Mouse (Mus musculus): Measurements from ENCODE around the gene Zfp580. TPM values are rescaled to one million over a fixed set of nuclear protein-coding genes. Genes with fewer than 3 reads are reported as not detected.
A peak's percentile ranks its signal among the peaks of the same experiment; 100 is the strongest.

Zfp580 gene
- polyA plus RNA-seq, 1 experiment, result 12.7 TPM

GRCm38 (mm10) chr7:5038940-5039339, 12.4 kb upstream of the Zfp580 start:
- no peaks in the 10 kb centered on the region for H3K36me3 ChIP-seq (ENCODE audit: control insufficient read depth, insufficient read depth, low read length)
- TF ChIP-seq CTCF (IDR thresholded peaks at IDR 0.05; ENCODE audit: extremely low read depth, insufficient read depth, insufficient read length, insufficient replicate concordance), result no peak
- no peak for TF ChIP-seq POLR2A (IDR thresholded peaks at IDR 0.05; ENCODE audit: low read depth, low read length)
- WGBS, result 27% methylated on average over 5 of the region's 5 CpGs
- no peak overlapping the region for H3K27ac ChIP-seq (ENCODE audit: insufficient read depth, low read length)
- no peaks in the 10 kb centered on the region for H3K27me3 ChIP-seq (ENCODE audit: control insufficient read depth, insufficient read depth, low read length)
- H3K4me1 ChIP-seq (ENCODE audit: control insufficient read depth, insufficient read depth, insufficient read length), result no peaks in the 10 kb centered on the region; the same call in 1 of the 2 replicates
- no peak for DNase-seq (ENCODE audit: low read depth in 1 of 2, low spot score in 2 of 2)
- H3K4me3 ChIP-seq (ENCODE audit: extremely low read depth, insufficient read depth, insufficient read length), result no peak overlapping the region

GRCm38 (mm10) chr7:5044981-5045380, 6.4 kb upstream of the Zfp580 start:
- Histone ChIP-seq H3K27me3 (ENCODE audit: control insufficient read depth, insufficient read depth, low read length) (no peaks in the 10 kb centered on the region), H3K36me3 (ENCODE audit: control insufficient read depth, insufficient read depth, low read length) (no peaks in the 10 kb centered on the region), H3K4me1 (ENCODE audit: control insufficient read depth, insufficient read depth, insufficient read length) (no peaks in the 10 kb centered on the region), H3K27ac (ENCODE audit: insufficient read depth, low read length) (no peak overlapping the region), H3K4me3 (ENCODE audit: extremely low read depth, insufficient read depth, insufficient read length) (no peak overlapping the region)
- WGBS, result 60% methylated on average over 2 of the region's 2 CpGs
- TF ChIP-seq CTCF (IDR thresholded peaks at IDR 0.05; ENCODE audit: extremely low read depth, insufficient read depth, insufficient read length, insufficient replicate concordance) (no peak), POLR2A (IDR thresholded peaks at IDR 0.05; ENCODE audit: low read depth, low read length) (no peak)
- no peak for DNase-seq (ENCODE audit: low read depth in 1 of 2, low spot score in 2 of 2)

- TF ChIP-seq POLR2A (IDR thresholded peaks at IDR 0.05; ENCODE audit: low read depth, low read length) (no peak), CTCF (IDR thresholded peaks at IDR 0.05; ENCODE audit: extremely low read depth, insufficient read depth, insufficient read length, insufficient replicate concordance) (no peak)
- Histone ChIP-seq H3K36me3 (ENCODE audit: control insufficient read depth, insufficient read depth, low read length) (no peaks in the 10 kb centered on the region), H3K27ac (ENCODE audit: insufficient read depth, low read length) (no peak overlapping the region), H3K4me1 (ENCODE audit: control insufficient read depth, insufficient read depth, insufficient read length) (no peaks in the 10 kb centered on the region), H3K27me3 (ENCODE audit: control insufficient read depth, insufficient read depth, low read length) (no peaks in the 10 kb centered on the region), H3K4me3 (ENCODE audit: extremely low read depth, insufficient read depth, insufficient read length) (no peak overlapping the region)
- DNase-seq (ENCODE audit: low read depth in 1 of 2, low spot score in 2 of 2), result no peak
- WGBS, result 45% methylated on average over 2 of the region's 2 CpGs
Measured at GRCm38 (mm10) chr7:5046112-5046511, 5.2 kb upstream of the Zfp580 start.

GRCm38 (mm10) chr7:5047313-5047712, 4.0 kb upstream of the Zfp580 start:
- Histone ChIP-seq H3K27me3 (ENCODE audit: control insufficient read depth, insufficient read depth, low read length) (peaks cover 6% of the 10 kb centered on the region), H3K36me3 (ENCODE audit: control insufficient read depth, insufficient read depth, low read length) (no peaks in the 10 kb centered on the region), H3K4me3 (ENCODE audit: extremely low read depth, insufficient read depth, insufficient read length) (no peak overlapping the region), H3K4me1 (ENCODE audit: control insufficient read depth, insufficient read depth, insufficient read length) (peaks cover 2% of the 10 kb centered on the region), H3K27ac (ENCODE audit: insufficient read depth, low read length) (no peak overlapping the region)
- DNase-seq (ENCODE audit: low read depth in 1 of 2, low spot score in 2 of 2), result peak in 1 of 2 experiments; percentile 39
- no peak for TF ChIP-seq POLR2A (IDR thresholded peaks at IDR 0.05; ENCODE audit: low read depth, low read length)
- TF ChIP-seq CTCF (IDR thresholded peaks at IDR 0.05; ENCODE audit: extremely low read depth, insufficient read depth, insufficient read length, insufficient replicate concordance), result no peak
- WGBS, result 20% methylated on average over 2 of the region's 2 CpGs

GRCm38 (mm10) chr7:5052438-5052837, 1.1 kb downstream of the Zfp580 start:
- Histone ChIP-seq H3K27me3 (ENCODE audit: control insufficient read depth, insufficient read depth, low read length) (peaks cover 24% of the 10 kb centered on the region), H3K4me3 (ENCODE audit: extremely low read depth, insufficient read depth, insufficient read length) (no peak overlapping the region)

DNA sequence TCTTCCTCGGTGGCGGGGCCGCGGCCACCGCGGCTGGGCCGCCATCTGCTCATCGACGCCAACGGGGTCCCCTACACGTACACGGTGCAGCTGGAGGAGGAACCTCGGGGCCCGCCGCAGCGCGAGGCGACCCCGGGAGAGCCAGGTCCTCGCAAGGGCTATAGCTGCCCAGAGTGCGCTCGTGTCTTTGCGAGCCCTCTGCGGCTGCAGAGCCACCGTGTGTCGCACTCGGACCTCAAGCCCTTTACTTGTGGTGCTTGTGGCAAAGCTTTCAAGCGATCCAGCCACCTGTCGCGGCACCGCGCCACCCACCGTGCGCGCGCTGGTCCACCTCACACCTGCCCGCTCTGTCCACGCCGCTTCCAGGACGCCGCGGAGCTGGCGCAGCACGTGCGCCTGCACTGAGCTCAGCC, 1.6 kb downstream of the Zfp580 start:
- H3K36me3 ChIP-seq (ENCODE audit: control insufficient read depth, insufficient read depth, low read length), result no peaks in the 10 kb centered on the region
- no peak for DNase-seq (ENCODE audit: low read depth in 1 of 2, low spot score in 2 of 2)
- WGBS, result 6% methylated on average over 45 of the region's 45 CpGs
- no peak overlapping the region for H3K4me3 ChIP-seq (ENCODE audit: extremely low read depth, insufficient read depth, insufficient read length)
- peaks cover 16% of the 10 kb centered on the region for H3K4me1 ChIP-seq (ENCODE audit: control insufficient read depth, insufficient read depth, insufficient read length)
- TF ChIP-seq CTCF (IDR thresholded peaks at IDR 0.05; ENCODE audit: extremely low read depth, insufficient read depth, insufficient read length, insufficient replicate concordance), result no peak
- TF ChIP-seq POLR2A (IDR thresholded peaks at IDR 0.05; ENCODE audit: low read depth, low read length), result no peak
- peaks cover 24% of the 10 kb centered on the region for H3K27me3 ChIP-seq (ENCODE audit: control insufficient read depth, insufficient read depth, low read length)
- no peak overlapping the region for H3K27ac ChIP-seq (ENCODE audit: insufficient read depth, low read length)

More at GRCm38 (mm10) chr7:5052438-5052837, 1.1 kb downstream of the Zfp580 start:
- Histone ChIP-seq H3K4me1 (ENCODE audit: control insufficient read depth, insufficient read depth, insufficient read length) (peaks cover 16% of the 10 kb centered on the region), H3K36me3 (ENCODE audit: control insufficient read depth, insufficient read depth, low read length) (no peaks in the 10 kb centered on the region), H3K27ac (ENCODE audit: insufficient read depth, low read length) (no peak overlapping the region)
- TF ChIP-seq POLR2A (IDR thresholded peaks at IDR 0.05; ENCODE audit: low read depth, low read length) (no peak), CTCF (IDR thresholded peaks at IDR 0.05; ENCODE audit: extremely low read depth, insufficient read depth, insufficient read length, insufficient replicate concordance) (no peak)
- WGBS, result 8% methylated on average over 12 of the region's 12 CpGs
- no peak for DNase-seq (ENCODE audit: low read depth in 1 of 2, low spot score in 2 of 2)

DNA sequence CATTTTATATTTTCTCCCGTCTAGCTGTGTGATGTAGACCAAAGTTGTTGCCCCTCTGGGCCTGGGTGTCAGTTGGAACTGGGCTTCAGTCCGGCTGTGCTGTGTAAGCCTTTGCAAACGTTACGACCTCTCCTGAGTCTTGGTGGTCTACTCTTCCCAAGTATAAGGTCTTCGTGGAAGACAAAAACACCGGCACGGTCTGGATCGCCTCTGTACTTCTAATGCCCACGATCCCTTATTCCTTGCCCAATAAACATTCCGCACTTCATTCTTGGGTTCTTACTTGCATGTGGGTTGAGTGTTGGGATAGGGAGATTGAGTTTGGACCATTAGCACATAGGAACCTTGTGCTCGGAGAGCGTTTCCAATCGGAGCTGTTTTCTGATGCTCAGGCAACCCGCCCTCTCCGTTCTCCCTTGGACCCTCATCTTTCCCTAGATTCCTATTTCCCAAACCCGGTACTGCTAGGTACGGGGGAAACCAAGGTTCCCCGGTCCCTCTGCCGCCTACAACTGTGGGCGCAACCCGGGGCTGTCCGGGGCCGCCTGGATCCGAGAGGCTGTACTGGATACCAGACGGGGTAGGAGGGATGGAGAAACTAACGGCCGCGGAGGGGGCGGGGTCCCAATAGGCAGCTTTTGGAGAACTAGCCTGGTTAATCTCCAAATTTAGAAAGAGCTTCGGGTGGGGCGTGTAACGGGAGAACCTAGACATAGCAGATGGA, 2.3 kb downstream of the Zfp580 start:
- peaks cover 16% of the 10 kb centered on the region for H3K4me1 ChIP-seq (ENCODE audit: control insufficient read depth, insufficient read depth, insufficient read length)
- no peaks in the 10 kb centered on the region for H3K36me3 ChIP-seq (ENCODE audit: control insufficient read depth, insufficient read depth, low read length)
- no peak for TF ChIP-seq CTCF (IDR thresholded peaks at IDR 0.05; ENCODE audit: extremely low read depth, insufficient read depth, insufficient read length, insufficient replicate concordance)
- TF ChIP-seq POLR2A (IDR thresholded peaks at IDR 0.05; ENCODE audit: low read depth, low read length), result no peak
- H3K4me3 ChIP-seq (ENCODE audit: extremely low read depth, insufficient read depth, insufficient read length), result no peak overlapping the region
- no peak for DNase-seq (ENCODE audit: low read depth in 1 of 2, low spot score in 2 of 2)
- WGBS, result 22% methylated on average over 32 of the region's 32 CpGs
- H3K27ac ChIP-seq (ENCODE audit: insufficient read depth, low read length), result no peak overlapping the region
- H3K27me3 ChIP-seq (ENCODE audit: control insufficient read depth, insufficient read depth, low read length), result peaks cover 24% of the 10 kb centered on the region

All from spleen, adult 2 months (tissue).